Mouse (Mus musculus) olfactory bulb, adult 2 months (tissue): ENCODE data around the gene Tpst2.
A peak's percentile ranks its signal among the peaks of the same experiment; 100 is the strongest.

Source experiments
- CTCF ChIP-seq: fragments of 200-500 bp; IDR thresholded peaks from 2 replicates; pipeline ENCODE4 v1.5.1; 2012; ENCODE audit warnings: low read depth, mild to moderate bottlenecking, low read length, moderate library complexity; ENCODE audit not compliant: insufficient read depth
- POLR2A ChIP-seq: fragments of 200-500 bp; IDR thresholded peaks from 2 replicates; pipeline ENCODE4 v1.6.1; 2012; ENCODE audit warnings: mild to moderate bottlenecking, low read depth, low read length, moderate library complexity; ENCODE audit not compliant: insufficient read depth

GRCm38 (mm10) chr5:112240761-112241160 lies 35.7 kb upstream of the Tpst2 start:
- no peak for TF ChIP-seq POLR2A
- peak; percentile 91 for TF ChIP-seq CTCF
